Mouse (Mus musculus) small intestine, adult 2 months (tissue): ENCODE data around the gene Slco3a1. TPM values are rescaled to one million over a fixed set of nuclear protein-coding genes. Genes with fewer than 3 reads are reported as not detected.

ENCODE experiments used
- H3K27ac ChIP-seq: fragments of 200-500 bp; 2 replicates; pipeline ENCODE4 v1.5.1; 2012; ENCODE audit warnings: low read depth, low read length, control low read depth, inconsistent platforms; ENCODE audit not compliant: insufficient read depth
- H3K27me3 ChIP-seq: fragments of 200-500 bp; 2 replicates; pipeline ENCODE4 v1.6.1; 2012; ENCODE audit warnings: mild to moderate bottlenecking, moderate library complexity, low read length, inconsistent platforms; ENCODE audit not compliant: control insufficient read depth, insufficient read depth
- H3K36me3 ChIP-seq: fragments of 200-500 bp; 2 replicates; pipeline ENCODE4 v1.6.1; 2012; ENCODE audit warnings: mild to moderate bottlenecking, low read length, control low read depth, inconsistent platforms; ENCODE audit not compliant: control insufficient read depth, insufficient read depth
- H3K4me1 ChIP-seq: fragments of 200-500 bp; 2 replicates; pipeline ENCODE4 v1.6.1; 2012; ENCODE audit warnings: low read length, inconsistent platforms, mixed read lengths; ENCODE audit not compliant: control insufficient read depth, insufficient read depth, insufficient read length
- H3K4me3 ChIP-seq: fragments of 200-500 bp; 2 replicates; pipeline ENCODE4 v1.5.1; 2012; ENCODE audit warnings: low read depth, mild to moderate bottlenecking, control low read depth, inconsistent platforms, low read length, moderate library complexity
- CTCF ChIP-seq: fragments of 200-500 bp; IDR thresholded peaks from 2 replicates; pipeline ENCODE4 v1.5.1; 2012; ENCODE audit warnings: low read depth, mild to moderate bottlenecking, control low read depth, inconsistent platforms, low read length, moderate library complexity, mixed read lengths; ENCODE audit not compliant: insufficient replicate concordance, insufficient read length; ENCODE audit errors: extremely low read depth
- POLR2A ChIP-seq: fragments of 200-500 bp; IDR thresholded peaks from 2 replicates; pipeline ENCODE4 v1.6.1; 2012; ENCODE audit warnings: low read depth, mild to moderate bottlenecking, control low read depth, inconsistent platforms, low read length, moderate library complexity
- WGBS: fragments of 180-500 bp; shearing (Covaris S2); methylation state at CpG from one replicate; pipeline ENCODE4 v1.1.7; 2018; 5-methylcytosine and 5-hydroxymethylcytosine counted together
- polyA plus RNA-seq: library from polyadenylated mRNA; depleted of rRNA; stranded (reverse); fragments of >200 nt; gene quantifications from 2 replicates; pipeline ENCODE4 v1.2.3, GENCODE M21; 2012

Slco3a1 gene
- polyA plus RNA-seq, 1 experiment = 15.3 TPM

DNA sequence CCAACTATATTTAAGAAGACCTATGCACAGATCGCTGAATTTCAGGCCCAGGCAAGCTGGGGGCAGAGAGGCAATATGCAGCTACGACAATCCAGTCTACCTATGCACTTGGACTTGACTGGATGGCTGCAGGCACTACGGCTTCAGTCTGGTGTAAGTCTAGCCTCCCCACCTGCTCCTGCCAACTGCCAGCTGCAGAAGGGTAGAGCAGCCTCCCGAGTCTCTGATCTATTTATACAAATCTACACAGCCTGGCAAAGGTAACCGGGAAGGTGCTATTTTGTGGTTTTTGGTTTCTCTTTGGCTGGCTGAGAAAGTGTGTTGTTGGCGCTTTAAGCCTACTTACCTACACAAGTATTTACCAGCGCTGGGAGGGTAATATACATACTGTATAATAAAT, 10.3 kb downstream of the Slco3a1 start:
- Histone ChIP-seq H3K27ac (no peak overlapping the region), H3K27me3 (no peaks in the 10 kb centered on the region), H3K4me3 (no peak overlapping the region), H3K4me1 (no peaks in the 10 kb centered on the region; the same call in 1 of the 2 replicates), H3K36me3 (no peaks in the 10 kb centered on the region)
- WGBS = 49% methylated on average over 7 of the region's 7 CpGs
- no peak for TF ChIP-seq POLR2A
- TF ChIP-seq CTCF = no peak

DNA sequence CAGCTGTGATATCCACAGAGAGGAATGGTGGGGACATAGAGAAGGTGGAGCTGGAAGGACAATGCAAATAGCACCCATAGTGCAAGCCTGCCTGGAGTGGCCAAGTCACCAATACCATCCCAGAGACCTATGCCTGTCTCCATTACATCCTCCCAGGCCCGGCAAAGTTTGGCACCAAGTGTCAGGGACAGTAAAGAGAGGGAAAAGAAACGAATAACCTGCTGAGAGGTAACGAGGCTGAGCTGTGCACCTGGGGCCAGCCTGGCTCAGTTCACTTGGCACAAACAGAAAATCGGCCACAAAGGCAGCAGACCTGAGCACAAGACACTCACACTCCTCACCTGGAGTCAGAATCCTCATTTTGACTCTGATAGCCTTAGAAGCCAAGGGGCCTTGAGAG, 12.6 kb downstream of the Slco3a1 start:
- Histone ChIP-seq H3K27ac (no peak overlapping the region), H3K27me3 (no peaks in the 10 kb centered on the region), H3K4me3 (no peak overlapping the region), H3K4me1 (peaks cover 2% of the 10 kb centered on the region; the same call in 1 of the 2 replicates), H3K36me3 (no peaks in the 10 kb centered on the region)
- TF ChIP-seq CTCF (no peak), POLR2A (no peak)
- WGBS = 59% methylated on average over 4 of the region's 4 CpGs

DNA sequence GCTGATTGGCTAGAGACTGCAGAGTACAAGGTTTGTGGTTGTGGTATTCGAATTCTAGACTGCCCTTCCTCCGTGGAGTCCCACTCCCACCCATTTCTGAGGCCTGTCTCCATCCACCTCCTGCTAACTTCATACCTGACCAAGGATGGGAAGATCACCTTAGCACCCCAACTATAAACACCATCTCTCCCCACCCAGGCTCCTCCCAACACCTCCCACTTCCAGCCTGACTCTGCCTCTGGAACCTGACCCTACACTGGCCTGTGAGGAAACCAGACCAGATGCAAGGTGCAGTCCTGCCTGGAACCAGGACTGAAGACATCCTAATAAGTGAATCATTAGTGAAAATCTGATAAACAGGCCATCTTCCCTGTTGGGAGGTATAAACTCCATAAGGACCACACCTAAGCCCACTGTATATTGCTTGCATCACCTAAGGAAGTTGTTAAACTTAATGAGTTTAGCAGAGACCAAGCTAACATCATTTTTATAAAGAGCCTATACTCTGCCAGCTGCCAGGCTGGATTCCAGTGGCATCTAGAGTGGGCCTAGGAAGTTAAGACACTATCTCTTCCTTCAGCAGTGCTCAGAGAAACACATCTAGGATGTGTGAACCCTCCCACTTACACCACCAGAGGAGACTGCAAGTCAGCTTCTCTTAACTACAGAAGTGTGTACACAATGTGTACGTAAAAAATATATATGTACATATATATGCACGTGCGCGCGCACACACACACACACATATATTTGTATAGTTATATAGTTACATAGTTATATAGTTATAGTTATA, 13.5 kb downstream of the Slco3a1 start:
- H3K27ac ChIP-seq = no peak overlapping the region
- no peaks in the 10 kb centered on the region for H3K27me3 ChIP-seq
- no peak for TF ChIP-seq CTCF
- TF ChIP-seq POLR2A = no peak
- peaks cover 2% of the 10 kb centered on the region; the same call in 1 of the 2 replicates for H3K4me1 ChIP-seq
- H3K36me3 ChIP-seq = no peaks in the 10 kb centered on the region
- no peak overlapping the region for H3K4me3 ChIP-seq
- 88% methylated on average over 7 of the region's 7 CpGs for WGBS

DNA sequence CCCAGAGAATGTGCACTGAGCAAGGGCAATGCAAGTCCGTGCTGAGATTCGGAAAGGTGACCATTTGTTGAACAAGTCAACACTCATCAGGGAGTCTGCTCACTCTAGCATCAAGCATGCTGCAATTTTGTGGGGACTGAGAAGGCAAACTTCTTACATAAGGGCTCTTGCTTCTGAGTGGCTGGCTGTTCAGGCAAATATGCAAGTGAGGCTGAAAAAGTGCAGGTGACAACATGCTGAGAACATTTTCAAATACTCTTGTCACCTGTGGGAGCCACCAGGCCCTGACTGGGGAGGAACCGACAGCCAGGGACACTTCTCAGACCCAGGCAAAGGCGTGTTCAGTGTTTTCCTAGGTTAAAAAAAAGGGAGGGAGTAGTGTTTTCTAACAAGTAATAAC, 18.4 kb downstream of the Slco3a1 start:
- TF ChIP-seq POLR2A (no peak), CTCF (no peak)
- no peak overlapping the region for H3K4me3 ChIP-seq
- 80% methylated on average over 4 of the region's 4 CpGs for WGBS
- no peaks in the 10 kb centered on the region for H3K27me3 ChIP-seq
- peaks cover 2% of the 10 kb centered on the region; the same call in 1 of the 2 replicates for H3K4me1 ChIP-seq
- H3K36me3 ChIP-seq = no peaks in the 10 kb centered on the region
- H3K27ac ChIP-seq = no peak overlapping the region

DNA sequence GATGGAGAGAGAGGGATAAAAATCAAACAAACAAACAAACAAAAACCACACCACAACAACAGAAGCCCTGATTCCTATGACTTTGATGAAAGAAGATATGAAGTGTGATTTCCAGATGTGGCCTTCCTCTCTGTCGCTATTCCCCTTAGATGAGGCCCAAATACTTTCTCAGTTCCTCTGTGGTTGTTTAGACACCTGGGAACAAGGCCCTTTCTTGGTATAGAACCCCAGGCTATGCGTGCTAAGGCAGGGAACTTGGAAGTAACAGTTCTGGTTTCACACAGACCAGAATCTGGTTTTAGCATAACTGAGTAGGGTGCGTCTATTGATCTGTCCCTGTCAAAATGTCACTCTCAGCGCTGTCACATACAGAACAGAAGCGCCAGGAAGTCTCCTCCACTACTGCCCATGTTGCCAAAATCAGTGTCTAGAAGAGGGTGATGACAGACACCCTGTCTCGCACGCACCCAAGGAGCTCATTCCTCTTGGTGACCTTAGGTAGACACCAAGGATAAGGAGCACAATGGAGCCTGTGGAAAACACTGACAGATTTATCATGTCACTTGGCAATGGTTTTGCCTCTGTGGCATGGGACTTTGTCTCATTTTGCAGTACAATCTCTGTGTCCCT, 23.0 kb downstream of the Slco3a1 start:
- whole genome bisulfite sequencing = 90% methylated on average over 7 of the region's 7 CpGs
- H3K36me3 ChIP-seq = no peaks in the 10 kb centered on the region
- H3K4me3 ChIP-seq = no peak overlapping the region
- H3K27me3 ChIP-seq = no peaks in the 10 kb centered on the region
- H3K4me1 ChIP-seq = peaks cover 2% of the 10 kb centered on the region; the same call in 1 of the 2 replicates
- no peak for TF ChIP-seq POLR2A
- TF ChIP-seq CTCF = no peak
- no peak overlapping the region for H3K27ac ChIP-seq

DNA sequence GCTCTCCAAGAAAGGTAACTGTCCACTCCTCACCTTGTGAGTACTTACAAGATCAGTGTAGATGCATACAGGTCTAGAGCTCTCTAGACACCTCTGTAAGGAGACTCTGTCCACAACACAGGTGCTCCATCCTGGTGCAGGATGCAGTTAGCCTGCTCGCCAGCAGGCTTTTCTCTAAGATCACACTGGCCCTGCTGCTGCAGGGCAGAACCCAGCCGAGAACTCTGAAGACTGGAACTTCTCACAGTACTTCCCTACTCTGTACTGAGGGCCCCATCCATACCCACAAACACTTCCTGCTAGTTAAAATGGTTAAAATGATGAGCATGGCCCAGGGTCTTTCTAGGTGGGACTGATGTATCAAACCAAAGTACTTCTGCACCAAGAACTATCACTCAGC, 24.7 kb downstream of the Slco3a1 start:
- WGBS = 73% methylated on average over 2 of the region's 2 CpGs
- TF ChIP-seq CTCF (no peak), POLR2A (no peak)
- H3K4me3 ChIP-seq = no peak overlapping the region
- H3K27me3 ChIP-seq = no peaks in the 10 kb centered on the region
- no peaks in the 10 kb centered on the region for H3K36me3 ChIP-seq
- peaks cover 2% of the 10 kb centered on the region; the same call in 1 of the 2 replicates for H3K4me1 ChIP-seq
- H3K27ac ChIP-seq = peak overlapping the region; percentile 24; the same call in 1 of the 2 replicates

DNA sequence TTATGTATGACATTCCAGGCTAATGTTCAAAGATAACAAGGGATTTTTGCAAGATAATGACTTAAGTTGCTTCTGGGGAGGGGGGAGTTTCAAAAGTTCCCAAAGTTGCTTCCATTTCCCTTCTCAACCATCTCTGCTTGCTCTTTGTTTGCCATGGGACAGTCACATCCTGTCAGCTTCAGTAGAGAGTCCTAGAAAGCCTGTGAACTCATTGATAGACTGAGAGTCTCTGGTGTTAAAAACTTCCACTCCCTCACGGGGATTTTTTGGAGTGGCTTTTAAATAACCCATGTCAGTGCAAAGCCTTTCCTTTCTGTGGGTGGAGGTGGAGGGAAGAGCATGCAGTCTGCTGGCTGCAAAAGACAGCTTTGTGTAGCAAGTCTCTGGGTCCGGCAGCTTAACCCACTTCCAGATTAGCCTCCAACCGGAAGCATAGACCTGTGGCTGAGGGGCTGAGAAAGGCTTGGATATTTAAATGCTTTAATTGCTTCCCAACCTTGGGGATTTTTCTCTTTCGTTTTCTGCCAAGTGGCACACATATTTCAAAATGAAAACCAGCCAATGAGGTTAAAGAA, 25.3 kb downstream of the Slco3a1 start:
- WGBS = 43% methylated on average over 4 of the region's 4 CpGs
- H3K4me3 ChIP-seq = no peak overlapping the region
- H3K27me3 ChIP-seq = no peaks in the 10 kb centered on the region
- TF ChIP-seq POLR2A (no peak), CTCF (no peak)
- H3K27ac ChIP-seq = no peak overlapping the region
- H3K4me1 ChIP-seq = peaks cover 5% of the 10 kb centered on the region; the same call in 1 of the 2 replicates
- no peaks in the 10 kb centered on the region for H3K36me3 ChIP-seq
